Mouse (Mus musculus): ENCODE measurements around the gene Zdhhc18. TPM values are rescaled to one million over a fixed set of nuclear protein-coding genes. Genes with fewer than 3 reads are reported as not detected.
"Not testable (repeated sequence)": the region's sequence is repeated elsewhere in the genome, so short reads cannot be mapped to it uniquely, and the experiment has no call there.

Zdhhc18 gene
- total RNA-seq, 2 experiments from 2014 or later: 22.9 to 24.3 TPM

DNA sequence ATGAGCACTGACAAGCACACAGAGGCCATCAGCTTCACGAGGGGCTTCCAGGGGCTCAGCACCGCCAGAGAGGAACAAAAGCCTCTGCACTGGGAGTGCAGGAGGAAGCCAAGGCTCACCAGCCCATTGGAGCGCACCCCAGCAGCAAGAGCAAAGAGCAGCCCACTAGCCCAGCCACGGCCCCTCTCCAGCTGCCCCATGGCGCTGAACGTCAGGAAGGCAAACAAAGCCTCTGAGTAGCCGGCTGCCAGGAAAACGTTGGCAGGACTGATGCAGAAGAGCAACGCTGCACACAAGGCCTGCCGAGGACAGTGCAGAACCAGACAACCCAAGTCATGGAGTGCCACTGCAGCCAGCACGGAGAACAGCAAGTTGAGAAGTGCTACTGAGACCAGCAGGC lies 15.2 kb upstream of the Zdhhc18 start:
- DNase-seq: no peak

DNA sequence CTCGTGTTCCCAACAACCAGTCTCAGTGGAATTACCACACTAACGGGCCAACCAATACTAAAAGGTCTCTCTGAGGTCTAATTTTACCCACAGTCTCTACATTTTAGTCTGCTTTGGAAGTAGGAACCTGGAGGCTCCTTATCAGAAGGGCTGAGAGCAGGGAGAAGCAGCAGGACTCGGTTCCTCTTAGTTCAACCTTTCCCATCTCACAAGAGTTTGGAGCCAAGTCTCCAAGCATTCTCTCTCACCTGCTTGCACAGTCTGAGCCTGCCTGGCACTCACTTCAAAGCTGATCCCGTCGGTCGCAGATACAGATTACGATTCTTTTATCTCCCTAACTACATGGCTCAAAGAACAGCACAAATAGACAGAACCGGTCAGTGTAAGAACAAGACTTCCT lies 13.0 kb upstream of the Zdhhc18 start:
- DNase-seq: no peak

DNA sequence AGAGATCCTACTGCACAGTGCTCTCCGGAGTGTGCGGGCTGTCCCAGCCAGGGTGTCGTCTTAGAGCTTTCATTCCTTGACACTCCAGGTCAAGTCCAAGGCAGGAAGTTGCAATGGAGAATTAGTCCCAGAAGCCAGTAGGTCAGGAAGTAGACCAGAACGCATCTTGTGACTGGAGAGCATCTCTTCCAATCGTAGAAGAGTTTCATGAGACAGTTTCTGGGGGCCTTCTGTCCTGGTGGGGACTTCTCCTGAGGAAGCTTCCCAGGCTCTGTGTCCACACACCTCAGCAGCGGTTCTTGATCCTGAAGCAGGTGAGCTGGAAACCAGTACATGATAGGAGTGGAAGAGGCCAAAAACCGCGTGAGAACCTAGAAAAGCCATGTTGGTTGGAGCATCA lies 12.5 kb upstream of the Zdhhc18 start:
- DNase-seq: no peak

DNA sequence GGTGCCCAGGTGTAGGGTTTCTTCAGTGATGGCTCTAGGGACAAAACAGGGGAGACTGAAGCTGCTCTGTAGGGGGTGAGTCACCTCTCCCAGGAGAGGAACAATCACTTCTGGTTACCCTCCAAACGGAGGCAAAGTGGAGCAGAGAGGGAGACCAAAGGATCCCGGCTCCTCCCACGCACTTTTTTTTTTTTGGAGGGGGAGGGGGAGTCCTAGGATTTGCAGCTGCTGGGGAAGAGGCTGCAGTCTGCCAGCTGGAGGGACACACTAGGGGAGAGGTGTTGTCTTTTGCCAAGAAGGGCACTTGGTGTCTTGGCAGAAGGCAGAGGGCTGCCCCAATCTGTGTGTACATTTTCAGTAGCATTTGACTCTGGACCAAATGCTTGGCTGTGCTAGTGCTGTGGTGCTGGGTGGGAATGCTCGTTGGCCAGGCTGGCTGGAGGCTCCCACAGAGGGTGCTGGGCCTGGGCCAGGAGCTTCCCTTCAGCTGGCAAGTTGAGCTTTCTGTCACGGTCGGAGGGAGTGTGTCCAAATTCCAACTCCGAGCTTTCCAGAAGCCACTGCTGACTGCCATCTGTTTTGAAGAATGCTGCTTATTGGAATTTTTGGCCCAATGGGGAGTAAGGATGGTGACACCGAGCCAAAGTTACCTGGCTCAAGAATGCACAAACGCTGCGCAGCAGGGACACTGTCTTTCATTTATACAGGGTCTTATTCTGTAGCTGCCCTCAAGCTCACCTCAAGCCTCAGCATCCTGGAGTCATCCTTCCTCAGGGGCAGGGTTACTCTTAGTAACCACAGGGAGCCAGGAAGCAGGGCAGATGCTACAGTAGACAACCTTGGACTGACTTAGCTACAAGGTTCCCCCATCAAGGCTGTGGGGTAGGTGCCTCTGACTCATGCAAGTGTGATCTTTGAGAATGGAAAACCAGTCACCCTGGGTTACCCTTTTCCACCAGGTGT lies 10.5 kb upstream of the Zdhhc18 start:
- peak; percentile 85 for DNase-seq

DNA sequence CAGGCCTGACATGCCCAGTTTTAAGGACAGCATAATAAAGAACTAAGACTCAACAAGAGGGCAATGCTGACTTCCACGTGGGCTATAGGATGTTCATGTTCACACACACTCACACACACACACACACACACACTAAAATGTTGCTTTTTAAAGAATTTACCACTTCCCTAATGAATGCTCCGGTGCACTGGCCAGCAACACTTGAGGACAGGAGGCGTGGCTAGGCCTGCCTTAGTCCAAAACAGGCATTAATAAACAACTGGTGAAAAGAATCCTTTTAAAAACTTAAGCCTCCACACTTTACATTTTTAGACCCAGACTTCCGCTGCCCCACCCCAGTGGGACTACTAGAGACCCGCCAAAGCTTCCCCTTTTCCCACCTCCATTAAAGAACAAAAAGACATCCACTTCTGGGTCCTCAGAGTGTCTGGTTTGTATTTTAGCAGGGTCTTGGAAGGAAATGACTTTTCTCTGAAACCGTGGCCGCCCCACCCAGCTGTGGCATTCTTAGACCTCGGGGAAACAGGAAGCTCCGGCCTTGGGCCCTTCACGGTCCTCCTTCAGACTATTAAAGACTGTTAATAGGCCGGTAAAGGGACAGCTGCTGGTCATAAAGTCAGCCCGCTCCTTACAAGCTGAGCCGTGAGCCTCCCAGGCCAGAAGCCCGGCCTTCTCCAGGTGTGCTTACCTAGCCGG lies 9.7 kb upstream of the Zdhhc18 start:
- peak; percentile 60 for DNase-seq

DNA sequence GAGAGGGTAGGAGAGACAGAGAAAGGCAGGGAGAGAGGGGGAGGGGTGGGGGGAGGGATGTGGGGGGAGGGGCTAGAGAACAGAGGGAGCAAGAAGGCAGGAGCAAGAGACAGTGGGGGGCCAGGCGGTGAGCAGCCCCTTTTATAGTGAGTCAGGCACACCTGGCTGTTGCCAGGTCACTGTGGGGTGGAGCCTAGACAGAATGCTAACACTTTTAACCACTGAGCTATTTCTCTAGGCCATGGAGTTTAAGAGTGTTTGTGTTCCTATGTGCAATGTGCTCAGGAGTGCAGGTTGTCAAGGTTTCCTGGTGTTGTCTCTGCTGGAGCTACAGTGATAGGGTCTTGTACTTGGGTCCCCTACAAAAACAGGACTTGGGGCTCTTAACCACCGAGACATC lies 8.8 kb upstream of the Zdhhc18 start:
- DNase-seq: no peak

DNA sequence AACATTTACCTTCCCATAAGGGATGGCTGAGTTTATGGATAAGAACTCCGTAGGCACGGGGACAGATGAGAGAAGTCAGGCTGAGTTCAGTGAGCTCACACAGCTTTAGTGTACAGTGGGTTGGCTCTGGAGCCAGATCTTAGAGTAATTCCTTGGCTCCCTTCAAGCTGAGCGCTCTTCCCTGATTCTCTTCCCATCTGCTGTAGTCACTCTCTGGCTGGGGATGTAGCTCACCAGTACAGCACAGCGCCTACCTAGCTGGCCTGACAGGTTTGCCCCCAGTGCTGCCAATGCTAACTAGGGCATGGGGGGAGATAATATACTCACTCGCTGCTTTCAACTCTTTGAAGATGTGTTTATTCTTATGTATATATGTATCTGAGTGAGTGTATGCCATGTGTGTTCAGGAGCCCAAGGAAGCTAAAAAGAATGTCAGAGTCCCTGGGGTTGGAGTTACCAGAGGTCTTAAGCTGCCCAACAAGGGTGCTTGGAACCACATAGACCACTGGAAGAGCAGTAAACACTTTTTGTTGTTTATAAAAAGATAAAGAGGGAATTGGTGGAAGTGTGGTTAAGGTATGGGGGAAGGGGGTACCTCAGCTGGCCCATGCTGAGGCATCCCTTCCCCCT lies 8.0 kb upstream of the Zdhhc18 start:
- peak; percentile 6 for DNase-seq

DNA sequence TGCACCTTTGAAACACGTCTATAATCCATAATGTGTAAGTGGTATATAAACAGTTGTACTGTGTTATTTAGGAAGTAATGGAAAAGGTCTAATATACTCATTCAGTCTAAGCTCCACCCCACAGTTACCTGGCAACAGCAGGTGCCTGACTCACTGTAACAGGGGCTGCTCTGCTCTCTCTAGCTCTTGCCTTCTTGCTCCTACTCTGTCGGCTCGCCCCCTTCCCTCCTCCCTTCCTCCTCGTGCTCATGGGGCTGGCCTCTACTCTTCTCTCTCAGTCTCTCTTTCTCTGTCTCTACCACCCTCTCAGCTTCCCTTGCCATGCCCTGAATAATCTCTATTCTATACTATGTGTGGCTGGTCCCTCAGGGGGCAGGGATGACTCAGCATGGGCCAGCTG lies 7.0 kb upstream of the Zdhhc18 start:
- DNase-seq: no peak

DNA sequence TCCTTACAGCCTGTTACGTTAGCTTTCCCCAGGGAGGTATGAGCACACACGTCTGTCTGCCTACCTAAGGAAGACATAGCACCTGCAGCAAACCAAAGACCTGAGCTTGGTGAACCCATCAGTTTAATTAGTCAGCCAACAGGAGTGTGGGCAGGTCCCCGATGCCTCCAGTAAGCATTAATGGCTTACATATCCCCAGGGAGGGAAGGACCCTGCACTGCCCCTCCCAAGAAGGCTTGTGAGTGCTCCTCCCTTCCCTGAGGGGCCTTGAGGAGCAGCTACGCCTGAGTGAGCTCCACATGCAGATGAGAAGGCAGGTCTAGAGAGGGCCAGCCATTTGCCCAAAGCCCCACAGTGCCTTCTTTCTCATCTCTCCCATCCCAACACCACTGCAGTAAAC lies 6.3 kb upstream of the Zdhhc18 start:
- DNase-seq: no peak

DNA sequence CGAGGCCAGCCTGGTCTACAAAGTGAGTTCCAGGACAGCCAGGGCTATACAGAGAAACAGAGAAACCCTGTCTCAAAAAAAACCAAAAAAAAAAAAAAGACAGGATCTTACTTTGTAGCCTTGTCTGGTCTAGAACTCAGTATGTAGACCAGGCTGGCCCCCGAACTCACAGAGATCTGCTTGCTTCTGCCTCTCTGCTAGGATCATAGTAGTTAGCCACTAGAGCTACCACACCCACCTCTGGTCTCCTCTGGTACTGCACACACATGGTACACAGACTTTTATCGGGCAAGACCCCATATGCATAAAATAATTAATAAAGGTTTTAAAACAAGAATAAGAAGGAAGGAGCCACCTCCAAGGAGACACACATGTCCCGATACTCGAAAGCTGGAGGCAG lies 4.1 kb upstream of the Zdhhc18 start:
- DNase-seq: not testable (repeated sequence)

DNA sequence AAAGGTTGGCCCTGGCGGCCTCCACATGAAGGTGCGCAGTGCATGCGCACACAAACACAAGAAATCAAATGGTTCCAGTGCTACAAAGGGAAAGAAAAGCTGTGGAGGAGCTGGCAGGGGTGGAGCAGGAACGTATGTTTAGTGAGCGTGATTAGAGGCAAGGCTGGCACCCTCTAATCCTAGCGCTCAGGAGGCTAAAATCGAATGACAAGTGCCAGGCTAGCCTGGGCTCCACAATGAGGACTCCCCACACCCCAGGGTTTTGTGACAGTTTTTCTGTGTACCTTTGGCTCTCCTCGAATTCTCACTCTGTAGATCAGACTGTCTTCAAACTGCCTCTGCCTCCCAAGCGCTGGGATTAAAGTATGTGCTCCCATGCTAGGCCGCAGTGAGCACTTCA lies 2.8 kb upstream of the Zdhhc18 start:
- DNase-seq: no peak

DNA sequence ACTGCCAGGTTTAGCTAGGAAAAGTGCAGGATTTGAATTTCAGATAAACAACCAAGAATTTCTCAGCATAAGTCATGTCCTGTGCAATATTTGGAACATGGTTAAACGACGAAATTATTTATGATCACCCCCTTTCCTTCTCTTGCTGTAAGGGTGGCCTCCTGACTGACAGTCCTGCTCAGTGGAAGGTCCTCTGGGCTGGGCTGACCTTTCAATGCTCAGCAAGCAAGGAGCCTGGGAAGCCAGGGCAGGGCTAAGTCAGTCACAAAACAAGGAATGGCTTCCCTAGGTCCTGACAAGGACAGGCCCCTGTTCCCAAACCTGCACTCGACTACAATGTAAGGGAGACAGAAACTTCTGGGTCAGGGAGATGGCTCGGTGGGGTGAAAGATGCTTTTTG lies 2.0 kb upstream of the Zdhhc18 start:
- no peak for DNase-seq

DNA sequence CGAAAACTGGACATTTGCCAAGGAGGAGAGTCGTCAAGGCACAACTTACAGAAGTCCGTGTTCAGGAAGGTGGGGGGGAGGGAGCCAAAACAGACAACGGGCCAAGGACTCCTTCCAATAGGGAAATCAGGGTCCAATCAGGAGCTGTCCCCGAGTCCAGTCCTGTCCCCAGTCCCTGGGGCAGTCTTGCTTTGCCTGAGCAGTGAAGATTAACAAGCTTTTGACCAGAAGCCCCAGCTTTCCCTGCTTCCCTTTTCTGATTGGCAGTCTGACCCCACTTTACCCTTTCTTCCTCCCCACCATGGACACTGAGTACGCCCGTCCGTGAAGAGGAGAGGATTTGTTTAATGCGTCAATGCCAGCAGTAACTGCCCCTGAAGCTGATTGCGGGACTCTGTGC lies 1.5 kb upstream of the Zdhhc18 start:
- DNase-seq: no peak

DNA sequence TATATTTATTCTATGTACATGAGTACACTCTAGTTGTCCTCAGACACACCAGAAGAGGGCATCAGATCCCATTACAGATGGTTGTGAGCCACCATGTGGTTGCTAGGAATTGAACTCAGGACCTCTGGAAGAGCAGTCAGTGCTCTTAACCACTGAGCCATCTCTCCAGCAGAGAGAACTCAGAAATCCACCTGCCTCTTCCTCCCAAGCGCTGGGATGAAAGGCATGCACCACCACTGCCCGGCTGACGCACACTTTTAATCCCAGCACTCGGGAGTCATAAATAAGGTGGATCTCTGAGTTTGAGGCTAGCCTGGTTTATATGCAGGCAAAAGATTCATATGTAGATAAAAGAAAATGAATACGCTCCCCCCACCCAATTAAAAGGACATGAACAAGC lies 490 bp downstream of the Zdhhc18 start:
- not testable (repeated sequence) for DNase-seq

DNA sequence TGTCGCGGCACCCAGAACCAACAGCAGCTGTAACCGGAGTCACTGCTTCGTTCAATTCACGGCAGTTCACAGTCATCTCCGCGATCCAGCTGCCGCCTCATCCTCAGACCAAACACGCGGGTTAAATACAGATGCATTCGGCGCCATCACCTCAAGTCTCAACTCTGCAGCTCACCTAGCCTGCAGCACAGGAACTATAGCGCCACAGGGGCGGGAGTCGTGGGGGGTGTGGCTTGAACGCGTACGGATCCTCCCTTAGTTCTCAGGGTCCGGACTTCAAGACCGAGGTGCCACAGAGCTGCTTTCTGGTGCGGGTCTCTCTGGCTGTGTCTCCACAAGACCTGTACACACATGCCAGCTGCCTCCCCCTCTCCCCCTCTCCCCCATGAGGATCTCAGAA lies 4.3 kb downstream of the Zdhhc18 start:
- DNase-seq: no peak

DNA sequence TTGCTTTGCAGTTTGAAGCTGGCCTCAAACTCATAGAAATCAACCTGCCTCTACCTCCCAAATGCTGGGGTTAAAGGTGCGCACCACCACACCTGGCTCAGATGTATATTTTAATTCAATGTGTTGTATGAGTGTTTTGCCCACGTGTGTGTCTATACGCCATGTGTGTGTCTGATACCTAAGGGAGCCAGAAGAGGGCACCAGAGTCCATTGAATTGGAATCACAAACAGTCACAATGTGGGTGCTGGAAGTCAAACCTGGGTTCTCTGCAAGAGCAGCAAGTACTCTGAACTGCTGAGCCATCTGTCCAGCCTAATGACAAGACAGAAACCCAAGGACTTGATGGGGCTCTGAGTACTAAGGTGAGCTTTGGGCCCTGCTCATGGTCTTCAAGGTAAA lies 4.8 kb downstream of the Zdhhc18 start:
- DNase-seq: no peak

DNA sequence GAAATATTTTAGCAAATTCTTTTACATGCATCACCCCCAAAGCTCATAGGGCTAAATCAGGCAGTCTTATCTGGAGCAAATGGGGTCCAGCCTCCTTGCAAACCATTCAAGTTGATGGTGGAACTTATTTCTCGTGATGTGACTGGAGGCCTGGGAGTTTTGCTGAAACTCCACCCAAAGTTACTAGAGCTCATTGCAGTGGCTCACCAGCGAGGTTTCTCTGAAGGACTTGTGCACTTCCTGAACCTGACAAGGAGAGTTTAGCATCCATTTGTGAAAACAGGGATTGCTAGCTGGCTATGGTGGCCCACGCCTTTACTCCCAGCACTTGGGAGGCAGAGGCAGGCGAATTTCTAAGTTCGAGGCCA lies 15.9 kb downstream of the Zdhhc18 start:
- DNase-seq: no peak

DNA sequence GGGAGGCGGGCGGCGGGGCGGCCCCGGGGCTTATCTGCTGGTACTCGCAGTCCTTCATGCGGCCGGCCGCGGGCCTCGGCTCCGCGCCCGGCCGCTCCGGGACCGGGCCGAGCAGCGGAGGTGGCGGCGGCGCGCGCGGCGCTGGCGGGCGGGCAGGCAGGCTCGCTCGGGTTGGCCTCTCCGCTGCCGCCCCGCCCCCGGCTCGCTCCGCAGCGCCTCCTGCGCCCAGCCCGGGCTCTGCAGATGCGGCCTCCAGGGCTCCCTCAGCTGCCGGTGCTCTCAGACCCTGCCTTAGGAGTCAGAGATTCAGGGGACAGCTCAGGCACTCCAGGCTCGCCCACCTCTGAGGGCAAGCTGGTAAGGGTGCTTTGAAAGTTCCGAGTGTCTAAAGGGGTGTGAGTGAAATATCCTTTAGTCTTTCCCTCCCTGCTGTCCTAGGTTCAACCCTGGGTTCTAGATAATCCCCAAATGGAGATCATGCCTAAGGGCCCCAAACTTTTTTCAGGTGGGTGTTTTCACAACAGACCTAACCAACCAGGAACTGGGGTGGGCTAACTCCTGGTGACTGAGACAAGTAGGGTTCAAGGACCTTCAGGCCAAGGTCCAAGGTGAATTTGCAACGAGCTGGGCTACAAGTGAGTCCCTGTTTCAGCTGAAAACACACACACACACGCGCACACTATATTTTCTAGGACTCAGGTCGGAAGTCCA lies 16.5 kb downstream of the Zdhhc18 start:
- peak; percentile 89 for DNase-seq

DNA sequence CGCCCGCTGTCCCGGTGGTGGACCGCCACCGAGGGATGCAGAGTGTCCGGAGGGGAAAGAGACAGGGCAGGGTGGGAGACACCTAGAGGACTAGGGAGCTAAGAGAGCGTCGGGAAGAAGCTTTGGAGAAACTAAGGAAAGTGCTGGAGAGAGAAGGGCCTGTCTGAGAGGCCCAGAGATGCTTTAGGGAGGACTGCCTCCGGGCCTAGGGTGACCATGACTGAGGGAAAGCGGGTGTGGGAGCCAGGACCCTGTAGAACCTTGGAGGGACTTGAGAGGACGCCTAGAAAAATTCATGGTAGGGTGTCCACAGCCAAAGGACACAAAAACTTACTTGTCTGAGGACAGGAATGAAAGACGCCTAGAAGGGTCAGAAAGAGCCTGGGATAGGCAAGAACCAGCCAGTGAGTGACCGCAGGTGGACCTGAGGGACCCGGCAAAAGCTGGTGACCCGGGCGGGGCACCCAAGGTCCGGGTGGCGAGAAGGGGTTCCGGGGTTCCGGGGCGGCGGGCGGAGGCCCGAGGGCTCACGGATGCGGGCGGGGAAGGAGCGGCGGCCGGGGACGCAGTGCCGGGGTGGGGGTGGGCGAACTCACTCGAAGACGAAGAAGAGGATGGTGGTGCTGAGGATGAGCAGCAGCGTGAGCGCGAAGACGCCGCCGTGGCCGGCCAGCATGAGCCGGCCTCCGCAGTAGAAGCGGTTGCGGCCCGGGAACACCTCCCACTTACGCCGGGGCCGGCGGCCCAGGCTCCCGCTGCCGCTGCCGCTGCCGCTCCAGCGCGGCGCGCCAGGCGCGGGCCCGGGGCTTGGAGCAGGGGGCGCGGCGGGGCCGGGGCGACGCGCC lies 17.2 kb downstream of the Zdhhc18 start:
- peak; percentile 23 for DNase-seq

DNA sequence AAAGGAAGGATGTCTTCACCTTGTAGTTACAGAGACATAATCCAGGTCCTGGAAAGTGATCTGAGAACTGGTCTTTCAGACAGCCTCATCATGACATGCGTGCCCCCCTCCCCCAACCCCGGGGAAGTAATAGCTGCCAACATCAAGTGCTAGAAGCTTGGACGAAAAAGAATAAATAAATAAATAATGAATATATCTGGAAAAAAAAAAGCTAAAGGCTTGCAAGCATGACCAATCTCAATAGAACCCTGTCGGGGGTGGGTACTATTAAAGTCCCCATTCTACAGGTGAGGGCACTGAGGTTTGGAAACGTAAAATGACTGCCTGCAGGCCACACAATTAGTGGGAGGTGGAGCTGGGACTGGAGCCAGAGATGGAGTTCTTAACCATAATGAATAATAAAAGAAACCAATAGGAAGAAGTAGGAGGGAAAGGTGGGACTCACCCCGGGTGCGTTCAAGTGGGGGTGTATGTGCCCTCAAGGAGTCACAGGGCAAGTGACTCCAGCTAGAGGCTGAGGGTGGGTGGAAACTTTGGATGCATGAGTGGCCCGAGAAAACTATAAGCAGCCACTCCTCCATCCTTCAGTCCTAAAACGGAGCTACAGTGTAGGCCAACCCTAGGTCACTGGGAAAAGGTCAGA lies 18.1 kb downstream of the Zdhhc18 start:
- DNase-seq: no peak
